ENCODE assay signal across 9 mouse cellular contexts in genomic region chr19:47151332-47152061, GRCm38 (mm10). TPM values are rescaled to one million over a fixed set of nuclear protein-coding genes. Genes with fewer than 3 reads are reported as not detected.
DNase-seq lines count a peak whose midpoint lies in the region; ATAC-seq lines count a peak whose summit lies in the region.
"Had no signal": no experiment of that assay in that cellular context is flagged by ENCODE, and none has a peak within 500 bp of the region (broad histone marks: within the 10 kb centered on the region; RNA-seq: fewer than 3 reads in every experiment).

No protein-coding gene starts in this region.

- no peaks in the 10 kb centered on the region for H3K9me3 ChIP-seq in kidney, embryonic 16.5 days (ENCODE audit: low read length)
- no peaks in the 10 kb centered on the region for H3K9me3 ChIP-seq in forebrain, embryonic 14.5 days (replicated peaks; ENCODE audit: control insufficient read depth, low read length)
- H3K9me3 ChIP-seq in midbrain, embryonic 10.5 days (replicated peaks) = no peaks in the 10 kb centered on the region

- H3K36me3 ChIP-seq in kidney, embryonic 16.5 days (ENCODE audit: insufficient read depth, low read length) = no peaks in the 10 kb centered on the region
- no peaks in the 10 kb centered on the region for H3K36me3 ChIP-seq in forebrain, embryonic 14.5 days (ENCODE audit: control insufficient read depth, insufficient read depth, low read length)
- H3K36me3 ChIP-seq in midbrain, embryonic 10.5 days = no peaks in the 10 kb centered on the region

- DNase-seq in kidney, postnatal 14 days = no peak
- peak; percentile 43 to 56 for DNase-seq in cerebellum, adult 18-20 months
- peak; percentile 62 for DNase-seq in forebrain, embryonic 14.5 days (ENCODE audit: low spot score)
- peak; percentile 35 for DNase-seq in midbrain, embryonic 10.5 days (ENCODE audit: low spot score)
- no peak for DNase-seq in urinary bladder, postnatal 4 days (ENCODE audit: low spot score in 2 of 2)
- DNase-seq in urinary bladder, adult 18-20 months (ENCODE audit: low spot score in 2 of 2) = no peak

- no peak for ATAC-seq in kidney, embryonic 16.5 days (ENCODE audit: low FRiP score, low TSS enrichment)
- ATAC-seq in forebrain, embryonic 14.5 days = 0 out of 2 replicates have a peak, but pooled peaks have one; percentile 18
- ATAC-seq in activated CD4-positive, CD25-positive, alpha-beta regulatory T cell, adult 4 months = no peak

- H3K4me2 ChIP-seq in kidney, embryonic 16.5 days (replicated peaks; ENCODE audit: low read depth, low read length) = peak overlapping the region; percentile 51
- H3K4me2 ChIP-seq in forebrain, embryonic 14.5 days (ENCODE audit: low read length) = peak overlapping the region; percentile 60

- 0 out of 2 replicates have a peak, but pooled peaks cover 2% of the 10 kb centered on the region for H3K27me3 ChIP-seq in kidney, embryonic 16.5 days (ENCODE audit: insufficient read depth, low read length)
- H3K27me3 ChIP-seq in forebrain, embryonic 14.5 days (replicated peaks; ENCODE audit: control insufficient read depth, insufficient read depth, low read length) = no peaks in the 10 kb centered on the region
- H3K27me3 ChIP-seq in midbrain, embryonic 10.5 days (ENCODE audit: low read depth, poor library complexity, severe bottlenecking) = peaks cover 36% of the 10 kb centered on the region

- WGBS in kidney, embryonic 16.5 days = 24% methylated on average over 32 of the region's 32 CpGs
- WGBS in forebrain, embryonic 14.5 days = 34% methylated on average over 32 of the region's 32 CpGs
- WGBS in midbrain, embryonic 10.5 days = 27% methylated on average over 32 of the region's 32 CpGs

- H3K4me1 ChIP-seq in kidney, embryonic 16.5 days (ENCODE audit: insufficient read depth, low read length) = peaks cover 6% of the 10 kb centered on the region; the same call in 1 of the 2 replicates
- no peaks in the 10 kb centered on the region for H3K4me1 ChIP-seq in forebrain, embryonic 14.5 days (ENCODE audit: control insufficient read depth, insufficient read depth, low read length)
- H3K4me1 ChIP-seq in midbrain, embryonic 10.5 days = peaks cover 8% of the 10 kb centered on the region

- no peak overlapping the region for H3K27ac ChIP-seq in kidney, embryonic 16.5 days (ENCODE audit: low read length)
- H3K27ac ChIP-seq in forebrain, embryonic 14.5 days (ENCODE audit: low read depth, low read length) = no peak overlapping the region
- H3K27ac ChIP-seq in midbrain, embryonic 10.5 days (replicated peaks) = peak overlapping the region; percentile 59; the same call in 1 of the 2 replicates

- H3K4me3 ChIP-seq in kidney, embryonic 16.5 days (ENCODE audit: low read length) = peak overlapping the region; percentile 29
- peak overlapping the region; percentile 32 for H3K4me3 ChIP-seq in forebrain, embryonic 14.5 days (ENCODE audit: low read depth, low read length)
- peak overlapping the region; percentile 49 for H3K4me3 ChIP-seq in midbrain, embryonic 10.5 days

- no peak overlapping the region for H3K9ac ChIP-seq in kidney, embryonic 16.5 days (replicated peaks; ENCODE audit: low read length)
- H3K9ac ChIP-seq in forebrain, embryonic 14.5 days (ENCODE audit: low read length) = peak overlapping the region; percentile 55; the same call in 1 of the 2 replicates

RNA-seq across cellular contexts. Expression of gene Calhm3, which starts 6.1 kb away (rescaled TPM):
- polyA plus RNA-seq in kidney, embryonic 16.5 days (2015; fragmentation: Nextera tagmentation; extraction: Ambion mirVana) = not detected in 2 replicates
- polyA plus RNA-seq in forebrain, embryonic 14.5 days (2014; fragmentation: Nextera tagmentation; extraction: Ambion mirVana) = not detected in 2 replicates
- polyA plus RNA-seq in midbrain, embryonic 10.5 days (2016; fragmentation: Nextera tagmentation; extraction: Ambion mirVana) = not detected in 2 replicates
- polyA plus RNA-seq in activated CD4-positive, CD25-positive, alpha-beta regulatory T cell, adult 4 months (2017; shearing (Covaris generic)) = not detected
- polyA plus RNA-seq: large intestine, adult 2 months had no signal

RNA-seq across cellular contexts. Expression of gene Calhm1, which starts 7.4 kb away (rescaled TPM):
- polyA plus RNA-seq in kidney, embryonic 16.5 days (2015; fragmentation: Nextera tagmentation; extraction: Ambion mirVana) = not detected in 2 replicates
- polyA plus RNA-seq in forebrain, embryonic 14.5 days (2014; fragmentation: Nextera tagmentation; extraction: Ambion mirVana) = not detected in 2 replicates
- not detected in 2 replicates for polyA plus RNA-seq in midbrain, embryonic 10.5 days (2016; fragmentation: Nextera tagmentation; extraction: Ambion mirVana)
- not detected for polyA plus RNA-seq in activated CD4-positive, CD25-positive, alpha-beta regulatory T cell, adult 4 months (2017; shearing (Covaris generic))
- polyA plus RNA-seq: large intestine, adult 2 months had no signal

RNA-seq across cellular contexts. Expression of gene Calhm2, which starts 13.4 kb away (rescaled TPM):
- polyA plus RNA-seq in kidney, embryonic 16.5 days (2015; fragmentation: Nextera tagmentation; extraction: Ambion mirVana) = 8.5 and 8.7 TPM in 2 replicates
- polyA plus RNA-seq in forebrain, embryonic 14.5 days (2014; fragmentation: Nextera tagmentation; extraction: Ambion mirVana) = 0.69 and 0.83 TPM in 2 replicates
- polyA plus RNA-seq in midbrain, embryonic 10.5 days (2016; fragmentation: Nextera tagmentation; extraction: Ambion mirVana) = 1.7 and 1.8 TPM in 2 replicates
- 10 to 100 TPM in 1 of 2 experiments, 1 to 10 TPM in 1; 7.6 to 14.4 TPM for polyA plus RNA-seq in activated CD4-positive, CD25-positive, alpha-beta regulatory T cell, adult 4 months (2017; shearing (Covaris generic))

RNA-seq across cellular contexts. Expression of gene Neurl1a, which starts 27.1 kb away (rescaled TPM):
- 5.5 and 6.0 TPM in 2 replicates for polyA plus RNA-seq in kidney, embryonic 16.5 days (2015; fragmentation: Nextera tagmentation; extraction: Ambion mirVana)
- polyA plus RNA-seq in forebrain, embryonic 14.5 days (2014; fragmentation: Nextera tagmentation; extraction: Ambion mirVana) = 3.7 and 6.4 TPM in 2 replicates
- 4.4 and 5.0 TPM in 2 replicates for polyA plus RNA-seq in midbrain, embryonic 10.5 days (2016; fragmentation: Nextera tagmentation; extraction: Ambion mirVana)
- under 1 TPM in 1 of 2 experiments, not detected in 1; 0.32 TPM for polyA plus RNA-seq in activated CD4-positive, CD25-positive, alpha-beta regulatory T cell, adult 4 months (2017; shearing (Covaris generic))

Comparison
In these comparisons a context has a peak if more than half of its experiments do, and no peak if none do; other contexts are left out.
1. DNase-seq: peak in cerebellum, adult 18-20 months (2 of 2), forebrain, embryonic 14.5 days (single experiment) and midbrain, embryonic 10.5 days (single experiment); none in kidney, postnatal 14 days (single experiment), urinary bladder, postnatal 4 days (0 of 2) and urinary bladder, adult 18-20 months (0 of 2).
2. Peak in every context shown above with its lines, with median percentiles within 50 percentile points of each other: H3K4me3 ChIP-seq.